Mouse (Mus musculus) right cerebral cortex, postnatal 4 days (tissue): ENCODE data around the gene Arhgdib.

ENCODE experiments used
- DNase-seq: peaks from one replicate; pipeline ENCODE4 v3.0.0-alpha.2; 2022

Arhgdib gene

GRCm38 (mm10) chr6:136947716-136948115 is 6.0 kb upstream of the Arhgdib start:
- DNase-seq: no peak

GRCm38 (mm10) chr6:136946943-136947342 is 5.2 kb upstream of the Arhgdib start:
- DNase-seq: no peak

DNA sequence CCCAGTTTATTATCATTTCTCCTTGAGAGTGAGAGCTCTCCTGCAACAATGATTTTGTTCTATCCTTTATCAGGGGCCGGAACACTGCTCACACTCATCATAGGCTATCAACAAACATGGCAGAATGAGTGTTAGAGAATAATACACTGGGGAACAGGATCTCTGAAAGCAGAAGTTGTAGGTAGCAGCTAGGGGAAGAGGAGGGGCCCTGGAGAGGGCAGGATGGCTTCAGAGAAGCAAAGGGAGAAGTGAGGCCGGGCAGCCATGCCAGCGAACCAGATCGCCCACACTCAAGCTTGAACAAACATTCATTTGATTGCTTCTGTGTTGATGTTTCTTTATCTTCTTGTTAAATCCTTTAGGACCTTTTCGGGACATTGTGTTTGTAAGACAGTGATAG is 4.5 kb upstream of the Arhgdib start:
- DNase-seq: no peak

GRCm38 (mm10) chr6:136944511-136944910 is 2.8 kb upstream of the Arhgdib start:
- no peak for DNase-seq

DNA sequence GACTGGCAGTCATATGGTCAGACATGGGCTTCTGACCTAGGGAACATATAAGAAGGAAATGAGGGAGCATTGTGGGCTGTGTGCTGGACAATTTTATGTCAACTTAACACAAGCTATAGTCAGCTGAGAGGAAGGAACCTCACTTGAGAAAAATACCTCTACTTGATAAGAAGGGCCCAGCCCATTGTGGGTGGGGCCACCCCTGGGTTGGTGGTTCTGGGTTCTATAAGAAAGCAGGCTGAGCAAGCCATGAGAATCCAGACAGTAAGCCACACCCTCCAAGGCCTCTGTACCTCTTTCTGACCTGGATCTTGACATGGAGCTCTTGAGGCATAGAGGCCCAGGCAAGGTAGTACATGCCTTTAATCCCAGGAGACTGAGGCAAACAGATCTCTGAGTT is 1.7 kb upstream of the Arhgdib start:
- no peak for DNase-seq

GRCm38 (mm10) chr6:136942280-136942679 is 581 bp upstream of the Arhgdib start:
- no peak for DNase-seq

GRCm38 (mm10) chr6:136940188-136940960 is 1.3 kb downstream of the Arhgdib start:
- no peak for DNase-seq

GRCm38 (mm10) chr6:136939326-136940187 is 2.1 kb downstream of the Arhgdib start:
- DNase-seq: no peak

- no peak for DNase-seq
Observed at GRCm38 (mm10) chr6:136938331-136939126, 3.2 kb downstream of the Arhgdib start.

DNA sequence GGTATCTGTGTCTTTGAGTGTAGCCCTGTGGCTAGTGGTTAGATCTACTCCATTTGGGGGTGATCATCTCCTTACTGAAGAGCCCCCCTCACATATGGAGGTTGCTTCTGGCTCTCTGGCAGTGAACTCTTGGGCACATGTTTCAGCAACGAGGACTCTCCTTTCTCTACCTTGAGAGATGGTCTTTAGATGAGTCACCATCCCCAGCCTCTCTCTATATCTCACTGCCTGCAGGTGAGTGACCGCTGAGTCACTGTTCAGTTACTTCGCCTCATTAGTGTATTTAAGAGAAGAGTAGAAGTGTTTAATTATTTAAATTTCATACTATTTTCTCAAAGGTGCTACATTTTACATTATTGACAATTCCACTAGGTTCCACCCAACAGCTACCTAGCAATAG is 4.6 kb downstream of the Arhgdib start:
- DNase-seq: no peak

DNA sequence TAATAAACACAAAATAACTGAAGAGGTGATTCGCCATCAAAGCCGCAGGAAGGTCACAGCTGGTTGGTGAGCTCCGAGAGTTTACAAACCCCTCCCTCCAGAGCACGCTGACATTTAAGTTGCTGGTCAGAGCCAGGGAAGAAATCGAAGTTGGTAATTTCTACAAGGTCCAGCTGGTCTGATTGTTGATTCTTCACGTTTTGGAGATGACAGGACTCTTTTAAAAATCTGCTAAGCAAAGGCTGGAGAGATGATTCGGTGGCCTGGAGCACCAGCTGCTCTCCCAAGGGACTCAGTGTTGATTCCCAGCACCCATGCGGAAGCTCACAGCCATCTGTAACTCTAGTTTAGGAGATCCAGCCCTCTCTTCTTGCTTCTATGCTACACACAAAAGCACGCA is 5.3 kb downstream of the Arhgdib start:
- DNase-seq: no peak

- DNase-seq: no peak
Observed at GRCm38 (mm10) chr6:136935233-136935632, 6.5 kb downstream of the Arhgdib start.

GRCm38 (mm10) chr6:136934068-136934467 is 7.6 kb downstream of the Arhgdib start:
- no peak for DNase-seq

DNA sequence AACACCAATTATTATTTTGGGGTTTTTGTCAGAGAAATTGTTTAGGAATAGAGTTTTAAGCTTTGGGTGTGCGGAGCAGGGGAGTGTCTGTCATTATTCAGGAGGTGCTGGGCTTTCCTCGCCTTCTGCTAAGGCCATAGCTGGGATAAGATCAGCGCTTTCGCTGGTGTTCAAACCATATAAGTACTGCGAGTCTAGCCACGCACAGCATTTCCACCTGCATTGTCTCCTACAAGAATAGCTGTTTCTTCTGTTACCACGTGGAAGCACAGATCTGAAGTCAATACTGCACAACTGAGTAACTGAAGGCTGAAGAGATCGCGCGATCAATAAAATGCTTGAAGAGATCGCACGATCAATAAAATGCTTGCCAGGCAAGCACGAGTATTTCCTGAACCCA is 10.5 kb downstream of the Arhgdib start:
- no peak for DNase-seq

DNA sequence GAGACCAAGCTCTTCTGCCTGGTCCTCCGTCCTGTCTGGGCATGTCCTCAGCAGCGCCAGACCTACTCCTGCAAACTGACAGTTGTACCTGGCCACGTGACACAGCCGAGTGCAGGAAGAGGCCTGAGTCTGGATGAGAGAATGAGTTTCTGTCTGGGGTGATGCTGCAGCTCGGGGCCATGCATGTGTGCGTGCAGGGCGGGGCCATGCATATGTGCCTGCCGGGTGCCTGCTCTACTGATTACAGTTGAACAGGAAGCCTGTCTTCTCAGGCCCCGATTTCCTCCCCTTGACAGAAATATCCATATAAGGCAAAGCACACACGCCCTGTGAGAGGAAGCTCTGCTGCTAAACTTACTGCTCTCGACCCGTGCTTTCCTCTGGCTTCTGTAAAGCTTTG is 11.0 kb downstream of the Arhgdib start:
- no peak for DNase-seq

- DNase-seq: no peak
Observed at GRCm38 (mm10) chr6:136927626-136928025, 14.1 kb downstream of the Arhgdib start.

GRCm38 (mm10) chr6:136925049-136925448 is 16.6 kb downstream of the Arhgdib start:
- DNase-seq: no peak

GRCm38 (mm10) chr6:136923532-136923931 is 18.2 kb downstream of the Arhgdib start, which contains the start of gene Pde6h:
Gene Pde6h (plus strand): TSS chr6:136923832.
- no peak for DNase-seq

- DNase-seq: no peak
Observed at GRCm38 (mm10) chr6:136922871-136923270, 18.8 kb downstream of the Arhgdib start.

GRCm38 (mm10) chr6:136922080-136922479 is 19.6 kb downstream of the Arhgdib start, which contains the start of gene Erp27:
Gene Erp27 (minus strand): TSS chr6:136922180.
- no peak for DNase-seq

GRCm38 (mm10) chr6:136921601-136922000 is 20.1 kb downstream of the Arhgdib start:
- DNase-seq: no peak

DNA sequence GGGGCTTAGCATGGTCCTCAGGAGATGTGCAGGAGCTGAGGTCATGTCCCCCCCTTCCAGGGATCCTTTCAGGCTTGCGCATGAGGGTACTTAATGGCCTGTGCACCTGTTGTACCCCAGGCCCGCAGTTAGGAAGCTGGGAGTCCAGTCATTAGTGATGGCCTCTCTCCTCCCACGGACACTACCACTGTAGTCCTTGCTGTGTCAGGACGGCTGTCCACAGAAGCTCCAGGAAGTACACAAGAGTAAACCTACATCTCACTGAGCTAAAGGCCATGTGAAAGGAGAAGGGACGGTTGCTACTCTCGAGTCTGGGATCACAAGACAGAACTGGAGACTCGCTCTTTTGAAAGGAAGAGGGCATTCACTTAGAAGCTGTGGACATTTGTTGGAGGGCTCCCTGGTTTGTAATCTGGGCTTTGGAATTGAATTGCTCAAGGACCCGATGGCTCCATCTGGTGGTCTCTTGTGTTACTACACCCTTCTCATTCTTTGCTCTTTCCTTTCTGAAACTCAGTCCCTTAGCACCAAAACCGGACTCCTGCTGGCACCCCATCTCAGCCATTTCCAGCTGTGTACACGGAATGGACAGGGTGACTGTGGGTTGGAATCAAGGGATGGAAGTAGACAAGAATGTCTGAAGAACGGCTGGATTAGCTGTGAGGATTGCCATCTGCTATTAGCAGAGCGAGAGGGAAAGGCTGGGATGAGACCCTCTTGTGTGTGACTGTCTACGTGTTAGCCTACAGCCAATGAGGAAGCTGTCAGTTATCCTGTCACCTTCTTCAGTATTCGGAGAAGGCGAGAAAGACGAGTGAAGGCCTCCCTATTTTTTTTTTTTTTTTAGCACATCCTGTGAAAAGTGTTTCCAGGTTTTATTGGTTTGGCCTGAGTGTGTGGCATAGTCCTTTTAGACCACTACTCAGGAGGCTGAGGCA is 21.1 kb downstream of the Arhgdib start:
- peak; percentile 78 for DNase-seq
